Mouse (Mus musculus) layer of hippocampus, postnatal 10 days (tissue): ENCODE data around the gene Mpz. TPM values are rescaled to one million over a fixed set of nuclear protein-coding genes. Genes with fewer than 3 reads are reported as not detected.

Experiments used
- DNase-seq, 2 experiments: peaks; one replicate each; pipeline ENCODE4 v3.0.0; 2021; ENCODE audit warnings: low spot score in 2 of 2
- total RNA-seq, 2 experiments: library from RNA; stranded (reverse); gene quantifications; 2 replicates each; pipeline ENCODE4 v1.2.3; 2021

Gene Mpz
- total RNA-seq, 2 experiments from 2014 or later, result not detected

DNA sequence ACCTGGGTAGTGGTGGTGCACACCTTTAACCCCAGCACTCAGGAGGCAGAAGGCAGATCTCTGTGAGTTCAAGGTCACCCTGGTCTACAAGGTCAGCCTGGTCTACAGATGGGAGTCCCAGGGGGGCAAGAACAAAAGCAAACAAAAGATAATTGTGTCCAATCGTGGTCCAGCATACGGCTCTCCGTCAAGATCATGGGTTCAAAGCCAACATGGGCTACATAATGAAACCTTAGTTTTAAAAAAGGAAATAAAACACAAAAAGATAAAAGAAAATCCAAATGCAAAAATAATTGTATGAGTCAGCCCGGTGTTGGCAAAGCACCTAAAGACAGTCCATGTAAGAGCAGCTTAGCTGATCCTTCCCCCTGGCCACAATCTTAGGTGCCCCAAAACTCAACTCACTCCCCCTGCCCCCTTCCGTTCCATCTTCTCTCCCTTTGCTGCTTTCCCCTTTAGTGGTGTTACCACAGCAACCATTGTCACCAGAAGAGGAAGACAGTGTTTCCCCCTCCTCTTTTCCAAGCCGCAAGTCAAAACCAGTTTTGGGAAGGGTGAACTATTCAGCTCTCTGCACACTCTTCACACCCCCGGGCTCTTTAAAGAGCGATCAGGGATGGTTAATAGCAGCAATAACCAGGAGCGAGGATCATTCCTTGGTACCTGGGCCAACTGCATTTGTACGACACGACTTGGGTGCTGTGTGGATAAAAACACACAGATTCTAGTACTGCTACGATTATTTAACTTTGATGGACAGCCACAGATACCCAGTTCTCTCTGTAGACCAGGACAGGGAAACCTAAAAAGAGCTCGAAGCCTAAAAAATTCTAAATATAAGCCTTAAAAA lies 37.6 kb downstream of the Mpz start:
- DNase-seq, result no peak

DNA sequence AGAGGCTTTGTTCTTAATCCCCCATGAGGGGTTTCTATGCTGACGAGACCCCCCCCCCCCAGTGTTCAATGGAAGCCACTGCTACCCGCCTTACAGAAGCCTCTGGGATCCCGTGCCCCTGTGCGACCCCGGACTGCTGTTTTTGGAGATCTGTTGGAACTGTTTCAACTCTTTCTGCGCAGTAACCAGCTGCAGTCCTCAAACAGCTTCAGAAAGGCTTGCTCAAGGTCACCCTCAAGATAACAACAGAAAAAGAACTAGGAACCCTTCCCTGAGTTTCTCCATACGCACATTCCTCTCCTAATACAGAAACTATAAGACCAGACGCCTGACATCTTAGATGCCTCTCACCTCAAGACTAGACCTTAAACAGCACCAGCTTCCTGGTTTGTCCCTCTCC lies 38.5 kb downstream of the Mpz start:
- DNase-seq, result no peak

DNA sequence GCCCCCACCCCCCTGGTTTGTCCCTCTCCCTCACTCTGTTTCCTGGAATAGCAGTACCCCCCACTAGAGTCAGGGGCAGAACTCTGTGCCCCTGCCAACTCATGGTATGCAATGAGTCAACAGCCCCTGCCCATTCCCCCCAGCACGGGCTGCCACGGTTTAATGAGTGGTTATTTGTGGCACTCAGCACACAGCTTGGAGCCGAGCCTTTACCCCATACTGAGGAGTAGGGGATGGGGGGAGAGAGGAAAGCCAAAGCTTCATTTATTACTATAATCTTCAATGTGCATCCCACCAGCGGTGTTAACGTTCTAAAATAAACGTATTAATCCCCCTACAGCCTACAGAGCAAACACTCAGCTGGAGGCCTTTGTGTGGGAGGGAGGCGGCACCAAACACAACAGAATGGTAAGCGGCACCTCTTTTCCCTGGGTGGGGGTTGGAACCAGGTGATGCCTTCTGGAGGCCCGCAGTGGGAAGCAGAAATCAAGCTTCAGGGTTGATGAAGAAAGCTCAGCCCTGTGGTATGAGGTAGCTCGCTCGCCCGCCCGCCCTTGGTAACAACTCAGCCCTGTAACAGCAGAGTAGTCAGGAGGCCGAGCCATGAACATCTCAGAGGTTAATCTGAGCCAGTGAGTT lies 39.1 kb downstream of the Mpz start:
- no peak for DNase-seq

DNA sequence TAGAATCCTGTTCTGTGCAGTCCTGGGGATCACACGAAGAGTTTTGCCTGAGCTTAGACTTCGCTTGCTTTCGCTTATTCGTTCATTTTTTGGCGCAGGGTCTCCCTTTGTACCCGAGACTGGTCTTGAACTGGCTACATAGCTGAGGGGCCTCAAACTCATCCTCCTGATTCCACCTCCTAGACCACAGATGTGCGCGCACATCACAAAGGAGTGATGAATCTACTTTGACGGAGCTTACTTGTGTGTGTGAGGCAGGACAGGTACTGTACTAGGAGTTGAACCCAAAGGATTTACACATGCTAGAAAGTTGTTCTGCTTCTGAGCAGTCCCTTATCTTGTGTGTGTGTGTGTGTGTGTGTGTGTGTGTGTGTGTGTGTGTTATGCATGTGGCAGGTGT lies 40.3 kb downstream of the Mpz start:
- DNase-seq, result no peak

DNA sequence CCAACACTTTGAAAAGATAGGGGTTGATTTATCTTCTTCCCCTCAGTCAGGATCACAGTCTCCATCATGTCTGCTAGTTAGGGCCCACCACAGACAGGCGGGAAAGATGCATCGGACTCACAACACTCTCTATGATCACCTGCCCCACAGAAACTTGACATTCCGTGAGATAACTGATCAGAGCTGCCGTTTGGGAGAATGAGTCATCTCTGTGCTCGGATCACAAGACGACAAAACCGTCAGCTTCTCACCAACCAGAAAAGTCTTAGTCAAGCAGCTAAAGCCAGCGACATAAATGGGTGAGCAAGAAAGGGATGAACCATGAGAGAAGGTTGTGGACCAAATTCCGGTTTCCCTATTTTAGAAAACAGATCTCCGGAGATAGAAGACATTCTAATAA lies 41.8 kb downstream of the Mpz start:
- no peak for DNase-seq

DNA sequence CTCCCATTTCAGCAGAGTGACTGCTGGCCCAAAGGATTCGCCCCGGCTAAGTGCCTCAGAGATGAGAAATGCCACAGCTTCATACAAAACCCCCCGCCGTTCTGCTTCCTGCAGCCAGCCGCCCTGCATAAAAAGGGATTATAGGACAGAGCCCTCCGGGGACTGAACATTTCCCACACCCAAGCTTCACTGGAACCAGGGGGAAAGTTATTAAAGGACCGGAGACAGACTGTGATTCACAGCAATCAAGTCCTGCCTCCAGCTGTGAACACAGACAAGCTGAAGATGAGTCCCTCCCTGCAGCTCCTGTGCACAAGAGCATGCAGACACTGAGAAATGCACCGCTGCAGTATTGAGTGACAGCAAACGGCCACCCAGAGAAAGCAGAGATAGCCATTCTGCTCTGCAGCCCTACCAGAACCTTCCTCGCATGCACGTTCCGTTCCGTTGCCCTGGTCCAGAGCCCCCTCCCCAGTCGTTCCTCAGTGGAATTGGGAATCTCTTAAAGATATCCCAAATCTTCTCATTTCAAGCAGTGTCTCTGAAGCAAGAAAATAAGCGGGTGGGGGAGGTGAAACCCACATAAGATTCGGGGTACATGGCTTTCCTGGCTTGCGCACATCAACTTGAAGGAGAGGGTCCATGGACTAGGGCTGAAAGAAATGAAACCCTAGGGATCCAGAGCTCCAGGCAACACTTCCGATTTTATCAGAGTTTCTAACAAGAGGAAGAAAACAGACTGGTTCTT lies 42.8 kb downstream of the Mpz start:
- no peak for DNase-seq

DNA sequence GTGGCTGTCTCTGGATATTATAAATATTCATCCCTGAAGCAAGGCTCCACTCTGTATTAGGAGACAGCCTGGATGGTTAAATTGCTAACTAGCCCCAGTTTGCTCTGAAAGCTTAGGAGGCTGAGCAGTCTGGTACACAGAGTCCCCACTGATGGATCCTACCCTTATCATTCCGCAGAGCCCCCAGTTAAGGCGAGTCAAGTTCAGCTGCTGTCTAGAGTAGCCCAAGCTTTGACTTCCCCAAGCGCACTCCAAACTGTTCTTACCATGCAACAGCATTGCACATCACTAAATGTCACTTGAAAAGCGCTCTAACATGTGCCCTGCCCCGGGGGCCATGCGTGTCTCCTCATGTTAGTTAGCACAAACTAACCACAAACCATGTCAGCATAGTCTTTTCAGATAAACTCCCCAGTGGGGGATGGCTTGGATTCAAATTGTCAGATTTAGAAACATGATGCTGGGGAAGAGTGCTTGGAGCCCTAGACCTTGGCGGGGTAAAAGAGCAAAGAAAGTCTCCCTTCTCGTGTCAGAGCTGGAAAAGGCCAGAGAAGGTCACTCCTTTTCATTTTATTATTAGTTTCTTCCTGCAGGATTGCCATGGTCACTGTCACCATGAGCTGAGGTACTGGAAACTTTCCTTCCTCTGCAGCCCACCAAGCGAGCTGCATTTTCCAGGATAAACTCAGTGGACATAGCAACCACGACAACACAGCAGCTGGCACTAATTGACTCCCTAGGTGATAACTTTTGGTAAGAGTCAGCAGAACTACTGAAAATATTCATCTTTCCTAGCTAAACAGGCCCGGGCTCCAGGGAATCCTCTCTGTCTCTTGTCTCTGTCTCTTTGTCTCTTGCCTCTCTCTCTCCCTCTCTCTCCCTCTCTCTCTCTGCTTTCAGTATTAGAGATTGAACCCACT lies 43.7 kb downstream of the Mpz start:
- DNase-seq, result no peak

DNA sequence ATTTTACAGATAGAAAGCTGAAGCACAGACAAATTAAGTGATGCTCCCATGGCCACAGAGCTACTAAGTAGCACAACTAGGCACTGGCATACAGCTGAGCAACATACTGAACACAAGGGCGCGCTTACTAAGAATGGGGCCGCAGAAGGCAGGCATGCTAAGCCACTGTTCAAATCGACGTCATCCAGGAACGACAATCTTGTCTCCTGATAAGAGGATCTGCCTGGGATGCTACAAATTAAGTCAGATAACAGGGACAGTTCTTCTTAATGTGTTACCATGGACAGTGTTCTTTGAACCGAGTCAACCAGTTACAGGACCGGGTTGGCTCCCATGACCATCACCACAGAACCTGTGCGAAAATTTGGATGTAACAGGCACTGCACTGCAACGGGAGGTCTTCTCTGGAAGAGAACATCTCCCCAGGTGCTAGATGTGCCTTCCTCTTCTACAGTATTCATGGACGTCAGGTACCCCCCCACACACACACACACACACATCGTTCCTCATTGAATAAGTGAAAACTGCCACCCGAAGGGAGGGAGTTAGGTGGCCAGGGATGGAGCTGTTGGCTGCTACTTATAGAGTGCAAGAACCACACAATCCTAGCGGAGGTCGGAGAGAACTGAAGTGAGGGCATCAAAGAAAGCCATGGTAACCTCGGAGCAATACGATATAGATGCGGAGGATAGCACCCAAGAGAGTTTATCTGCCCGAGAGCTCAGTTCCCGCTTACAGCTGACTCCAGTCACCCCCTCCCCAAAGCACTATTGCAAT lies 44.7 kb downstream of the Mpz start:
- no peak for DNase-seq

DNA sequence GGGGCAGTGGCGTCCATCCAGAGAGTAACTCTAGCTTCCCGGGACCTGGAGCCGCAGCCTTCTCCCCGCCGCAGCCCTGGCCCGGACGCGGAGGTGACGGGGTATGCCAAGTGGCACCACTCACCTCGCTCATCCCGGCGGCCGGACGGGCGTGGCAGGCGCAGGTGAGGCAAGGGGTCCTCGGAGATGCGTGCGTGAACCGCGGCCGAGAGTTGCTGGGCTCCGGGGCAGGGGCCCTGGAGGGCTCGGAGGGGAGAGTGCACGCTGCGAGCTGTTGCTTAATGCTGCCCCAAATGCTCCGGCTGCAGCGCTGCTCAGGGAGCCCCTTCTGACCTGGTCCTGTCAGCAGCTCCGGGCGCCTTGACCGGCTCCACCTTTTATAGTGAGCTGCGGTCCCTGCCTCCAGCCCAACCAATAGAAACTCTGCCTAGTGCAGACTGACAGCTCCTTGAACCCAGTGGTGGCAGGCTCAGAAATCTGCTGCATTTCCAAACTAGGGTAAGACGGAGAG lies 45.4 kb downstream of the Mpz start, which contains the start of gene Pcp4l1:
Pcp4l1 (minus strand) TSS at position 382 of the 511 bp plus-strand sequence.
- DNase-seq, result peak; percentile 42 to 50

DNA sequence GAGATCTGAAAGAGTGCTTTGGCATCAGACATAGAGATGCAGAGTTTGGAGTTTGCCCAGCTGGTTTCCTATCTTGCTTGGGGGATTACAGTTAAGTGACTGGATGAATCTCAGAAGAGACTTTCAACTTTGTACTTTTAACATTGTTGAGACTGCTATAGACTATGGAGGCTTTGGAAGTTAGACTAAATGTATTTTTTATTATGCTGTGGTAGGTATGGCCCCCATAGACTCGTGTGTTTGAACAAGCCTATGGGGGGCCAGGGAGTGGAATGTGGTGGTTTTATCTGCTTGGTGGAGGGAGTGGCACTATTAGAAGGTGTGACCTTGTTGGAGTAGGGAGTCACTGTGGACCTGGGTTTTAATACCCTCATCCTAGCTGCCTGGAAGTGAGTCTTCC lies 49.0 kb downstream of the Mpz start:
- no peak for DNase-seq

DNA sequence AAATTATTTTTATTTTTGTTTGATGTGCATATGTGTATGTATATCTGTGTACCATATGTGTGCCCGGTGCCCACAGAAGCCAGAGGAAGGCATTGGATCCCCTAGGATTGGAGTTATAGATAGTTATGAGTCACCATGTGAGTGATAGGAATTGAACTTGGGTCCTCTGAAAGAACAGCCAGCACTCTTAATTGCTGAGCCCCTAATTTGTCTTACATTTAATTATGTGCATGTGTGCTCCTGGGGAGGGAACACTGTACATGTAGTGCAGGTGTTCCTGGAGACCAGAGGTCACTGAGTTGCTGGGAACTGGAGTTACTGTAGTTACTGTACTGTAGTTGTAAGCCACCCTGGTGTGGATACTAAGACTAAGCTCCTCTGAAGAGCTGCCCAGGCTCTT lies 50.3 kb downstream of the Mpz start:
- no peak for DNase-seq

DNA sequence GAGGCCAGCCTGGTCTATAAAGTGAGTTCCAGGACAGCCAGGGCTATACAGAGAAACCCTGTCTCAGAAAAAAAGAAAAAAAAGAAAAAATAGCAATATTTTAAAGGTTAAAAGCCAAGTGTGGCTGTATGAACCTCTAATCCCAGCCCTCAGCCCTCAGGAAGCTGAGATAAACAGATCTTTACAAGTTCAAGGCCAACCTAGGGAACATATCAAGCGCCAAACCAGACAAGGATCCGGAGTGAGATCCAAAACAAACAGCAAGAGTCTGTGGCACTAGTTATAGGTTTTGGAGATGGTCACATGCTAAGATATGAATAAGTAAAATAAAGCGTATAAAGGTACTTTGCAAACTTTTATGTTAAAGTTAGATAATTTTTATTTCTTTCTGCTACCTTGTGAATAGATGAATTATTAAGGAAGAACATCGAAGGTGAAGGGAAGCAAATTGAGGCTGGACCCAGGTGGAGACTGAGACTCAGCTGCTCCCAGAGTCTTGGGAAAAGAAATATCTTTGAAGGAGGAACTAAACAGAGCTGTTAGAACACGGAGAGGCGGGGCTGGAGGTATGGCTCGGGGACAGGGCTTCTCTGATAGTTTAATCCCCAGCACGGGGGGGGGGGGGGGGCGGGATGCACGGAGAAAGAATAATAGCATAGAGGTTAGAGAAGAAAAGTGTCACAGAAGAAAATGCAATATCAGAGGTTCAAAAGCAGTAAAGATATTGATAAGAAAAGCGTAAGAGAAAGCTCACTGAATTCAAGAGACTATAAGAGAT lies 53.1 kb downstream of the Mpz start:
- no peak for DNase-seq

DNA sequence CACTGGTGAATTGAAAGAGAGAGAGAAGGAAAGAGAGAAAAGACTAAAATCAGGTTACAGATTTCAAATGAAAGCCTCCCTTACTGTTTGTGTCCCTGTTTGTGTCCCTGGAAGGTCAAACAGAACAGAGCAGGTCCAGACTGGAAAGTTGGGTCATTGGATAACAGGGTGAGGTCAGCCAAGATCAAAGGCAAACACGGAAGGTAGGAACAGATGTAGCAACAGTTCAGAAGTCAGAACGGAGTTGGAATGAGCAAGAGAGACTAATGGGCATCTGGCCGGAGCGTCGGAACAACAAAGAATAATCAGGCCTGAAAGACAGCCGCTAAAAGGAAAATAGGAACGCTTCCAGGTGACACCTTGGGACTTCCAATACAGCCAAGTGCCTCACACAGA lies 53.7 kb downstream of the Mpz start:
- DNase-seq, result no peak

DNA sequence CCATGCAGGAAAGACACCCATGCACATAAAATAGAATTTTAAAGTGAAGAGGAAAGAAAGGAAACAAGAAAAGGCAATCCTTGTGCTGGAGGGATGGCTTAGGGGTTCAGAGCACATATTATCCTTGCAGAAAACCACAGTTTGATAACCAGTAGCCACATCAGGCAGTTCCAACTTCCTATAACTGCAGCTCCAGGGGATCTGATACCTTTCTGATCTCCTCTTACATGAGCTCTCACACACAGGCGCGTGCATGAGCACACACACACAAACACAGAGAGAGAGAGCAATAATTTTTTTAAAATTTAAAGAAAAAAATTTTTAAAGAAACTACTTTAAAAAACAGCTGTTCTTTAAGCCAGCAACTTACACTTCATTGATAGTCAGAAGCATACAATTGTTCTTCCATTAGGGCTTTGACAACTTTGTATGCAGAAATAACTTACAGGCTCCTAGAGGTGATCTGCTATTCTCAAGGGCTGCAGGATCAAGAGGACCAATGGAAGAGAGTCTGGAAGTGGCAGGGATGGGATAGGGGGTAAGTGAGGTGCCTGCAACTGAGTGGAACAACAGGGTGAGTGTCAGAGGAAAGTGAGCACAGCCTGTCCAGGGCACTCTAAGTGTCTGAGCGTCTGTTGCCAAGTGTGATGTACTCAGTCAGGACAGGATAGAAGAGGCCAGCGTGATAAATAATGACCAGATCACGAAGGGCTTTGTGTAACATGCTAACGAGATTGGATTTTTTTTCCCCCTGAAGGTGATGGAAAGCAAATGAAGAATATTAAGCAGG lies 55.4 kb downstream of the Mpz start:
- DNase-seq, result no peak

DNA sequence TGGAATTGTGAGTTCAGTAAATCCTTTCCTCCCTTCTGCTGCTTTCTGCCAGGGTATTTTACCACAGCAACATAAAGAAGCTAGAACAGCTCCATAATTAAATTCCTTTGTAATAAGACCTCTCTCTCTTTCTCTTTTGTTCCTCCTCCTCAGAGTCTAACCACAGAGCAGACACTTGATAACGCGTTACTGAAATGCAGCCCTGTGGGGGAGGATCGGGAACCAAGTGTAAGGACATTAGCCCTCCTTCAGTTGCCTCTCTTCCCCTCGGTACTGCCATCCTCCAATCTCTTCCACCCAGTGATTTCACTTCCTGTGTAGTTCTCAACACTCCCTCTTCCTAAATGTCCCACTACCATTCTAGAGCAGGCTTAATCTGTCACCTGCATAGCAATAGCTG lies 58.9 kb downstream of the Mpz start:
- DNase-seq, result no peak
